Mouse (Mus musculus): ENCODE measurements around the gene Gm3383.
"Not testable (repeated sequence)": the region's sequence is repeated elsewhere in the genome, so short reads cannot be mapped to it uniquely, and the experiment has no call there.

Gm3383 gene

DNA sequence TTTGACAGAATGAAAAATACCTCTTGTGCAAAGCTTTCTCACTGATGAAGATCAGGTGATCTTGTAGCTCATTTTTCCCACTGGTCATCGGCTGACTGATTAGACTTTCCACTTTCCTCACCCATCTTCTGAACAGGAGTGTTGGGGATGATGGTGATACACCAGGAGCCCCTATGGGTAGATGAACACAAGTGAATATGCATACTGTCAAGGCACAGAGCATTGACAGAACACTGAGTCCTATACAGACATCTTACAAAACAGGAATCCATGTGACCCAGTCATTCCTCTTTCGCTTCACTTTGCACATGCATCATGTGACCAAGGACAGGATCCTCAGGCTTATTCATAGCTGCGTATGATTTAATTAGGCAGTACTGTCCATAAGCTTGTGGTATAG, at the start of gene Gm3383:
Gene Gm3383 (minus strand): TSS at position 101 of the 400 bp plus-strand sequence.
- DNase-seq (ENCODE audit: low read depth, low spot score), result not testable (repeated sequence)

DNA sequence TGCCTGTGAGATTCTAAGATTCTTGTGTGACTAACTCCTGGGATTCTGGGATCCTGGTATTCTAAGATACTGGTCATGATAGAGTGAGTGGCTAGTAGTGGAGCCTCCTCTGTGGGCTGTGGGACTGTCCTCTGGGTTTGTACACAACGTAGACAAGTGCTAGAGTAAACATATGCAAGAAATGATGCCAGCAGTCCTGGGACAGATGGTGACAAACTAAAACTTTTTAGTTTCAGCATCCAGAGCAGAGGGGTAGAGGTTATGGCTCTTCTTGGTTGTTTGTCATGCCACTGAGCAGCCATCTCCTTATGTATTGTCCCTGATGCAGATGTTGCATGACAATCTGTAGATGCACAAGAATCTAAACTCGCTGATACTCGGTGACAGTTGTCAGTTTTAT, 48.1 kb upstream of the Gm3383 start:
- not testable (repeated sequence) for DNase-seq (ENCODE audit: low read depth, low spot score)

- DNase-seq (ENCODE audit: low read depth, low spot score), result not testable (repeated sequence)
Observed at GRCm38 (mm10) chr14:5830229-5830628, 22.4 kb upstream of the Gm3383 start, which contains the start of gene Gm3424. Gm3424 (minus strand) TSS chr14:5830329.

DNA sequence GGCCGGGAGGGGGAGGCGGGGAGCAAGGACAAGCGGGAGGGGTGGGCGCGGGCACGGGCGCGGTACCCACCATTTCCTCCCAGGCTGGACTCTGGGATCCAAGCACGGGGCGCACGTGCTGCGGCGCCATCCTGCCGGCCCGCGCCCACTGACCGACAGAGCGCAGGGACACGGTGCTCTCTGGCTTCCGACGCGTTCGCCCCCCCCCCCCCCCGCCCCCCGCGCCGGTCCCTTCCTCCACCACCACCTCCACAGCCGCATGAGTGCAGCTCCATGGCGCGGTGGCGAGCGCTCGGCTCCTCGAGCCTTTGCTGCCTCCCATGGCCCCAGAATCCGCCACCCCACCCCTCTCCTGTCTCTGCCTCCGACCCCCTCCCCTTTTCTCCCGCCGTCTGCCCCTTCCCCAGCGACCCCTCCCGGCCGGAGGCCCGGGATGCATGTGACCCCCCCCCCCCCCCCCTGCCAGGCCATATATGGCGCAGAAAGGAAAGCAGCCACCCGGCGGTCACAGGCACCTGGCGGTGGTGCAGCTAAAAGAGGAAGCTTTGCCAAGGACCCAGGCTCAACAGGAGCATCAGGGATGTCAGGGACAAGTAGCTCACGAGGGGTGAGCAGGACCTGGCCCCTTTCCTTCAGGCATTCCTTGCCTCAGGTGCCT, 5.0 kb upstream of the Gm3383 start:
- not testable (repeated sequence) for DNase-seq (ENCODE audit: low read depth, low spot score)

DNA sequence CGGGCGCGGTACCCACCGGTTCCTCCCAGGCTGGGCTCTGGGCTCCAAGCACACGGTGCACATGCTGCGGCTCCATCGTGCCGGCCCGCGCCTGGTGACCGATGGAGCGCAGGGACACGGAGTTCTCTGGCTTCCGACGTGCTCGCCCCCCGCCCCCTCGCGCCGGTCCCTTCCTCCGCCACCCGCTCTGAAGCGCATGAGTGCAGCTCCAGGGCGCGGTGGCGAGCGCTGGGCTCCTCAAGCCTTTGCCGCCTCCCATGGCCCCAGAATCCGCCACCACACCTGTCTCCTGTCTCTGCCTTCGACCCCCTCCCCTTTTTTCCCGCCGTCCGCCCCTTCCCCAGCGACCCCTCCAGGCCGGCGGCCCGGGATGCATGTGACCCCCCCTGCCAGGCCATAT, 66.3 kb downstream of the Gm3383 start, which contains the start of gene Gm3373:
Gene Gm3373 (minus strand): TSS at position 101 of the 400 bp plus-strand sequence.
- not testable (repeated sequence) for DNase-seq (ENCODE audit: low read depth, low spot score)

DNA sequence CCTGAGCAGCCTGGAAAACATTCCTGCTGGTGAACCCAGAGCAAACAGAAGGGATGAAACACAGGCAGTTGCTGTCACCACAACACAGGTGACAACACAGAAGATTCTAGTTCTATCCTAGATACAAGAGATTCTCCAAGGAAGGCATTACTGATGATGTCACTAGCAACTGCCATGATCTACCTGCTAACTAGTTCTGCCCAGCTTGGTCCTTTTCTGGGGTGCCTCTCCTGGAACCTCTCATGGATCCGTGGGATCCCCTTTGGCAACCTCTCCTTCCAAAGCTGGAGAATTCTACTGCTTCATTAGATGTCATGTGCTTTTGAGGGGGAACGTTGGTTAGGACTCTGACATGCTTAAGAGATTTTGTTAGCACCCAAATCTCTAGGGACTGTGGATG, 120.4 kb downstream of the Gm3383 start, which contains the start of gene Gm9603:
Gene Gm9603 (minus strand): TSS at position 101 of the 400 bp plus-strand sequence.
- DNase-seq (ENCODE audit: low read depth, low spot score), result not testable (repeated sequence)

GRCm38 (mm10) chr14:5632928-5633327, 174.9 kb downstream of the Gm3383 start, which contains the start of gene Gm8265:
Gm8265 (minus strand) TSS chr14:5633028.
- not testable (repeated sequence) for DNase-seq (ENCODE audit: low read depth, low spot score)
